Mouse (Mus musculus) CD4-positive helper T cell, adult 2 months (primary cell): ENCODE data around the gene Ank.
"Not testable (repeated sequence)": the region's sequence is repeated elsewhere in the genome, so short reads cannot be mapped to it uniquely, and the experiment has no call there.

Source experiments
- DNase-seq: peaks from one replicate; pipeline ENCODE4 v3.0.0-alpha.2; 2012; ENCODE audit warnings: low read depth, missing footprints, low spot score

Gene Ank

GRCm38 (mm10) chr15:27467081-27467491 is 609 bp downstream of the Ank start:
- DNase-seq = no peak

- no peak for DNase-seq
Measured at GRCm38 (mm10) chr15:27467641-27468040, 1.2 kb downstream of the Ank start.

- no peak for DNase-seq
Measured at GRCm38 (mm10) chr15:27468822-27469488, 2.5 kb downstream of the Ank start.

GRCm38 (mm10) chr15:27470346-27470745 is 3.9 kb downstream of the Ank start:
- not testable (repeated sequence) for DNase-seq

- DNase-seq = no peak
Measured at GRCm38 (mm10) chr15:27472315-27472714, 5.8 kb downstream of the Ank start.

- DNase-seq = no peak
Measured at GRCm38 (mm10) chr15:27475988-27476387, 9.5 kb downstream of the Ank start.

- DNase-seq = no peak
Measured at GRCm38 (mm10) chr15:27476671-27477070, 10.2 kb downstream of the Ank start.

GRCm38 (mm10) chr15:27477159-27477558 is 10.7 kb downstream of the Ank start:
- DNase-seq = no peak

- DNase-seq = no peak
Measured at GRCm38 (mm10) chr15:27477630-27478029, 11.2 kb downstream of the Ank start.

GRCm38 (mm10) chr15:27480333-27481015 is 14.0 kb downstream of the Ank start:
- DNase-seq = no peak

GRCm38 (mm10) chr15:27481956-27482355 is 15.5 kb downstream of the Ank start:
- DNase-seq = no peak

- DNase-seq = no peak
Measured at GRCm38 (mm10) chr15:27483183-27483582, 16.7 kb downstream of the Ank start.

GRCm38 (mm10) chr15:27485567-27486278 is 19.2 kb downstream of the Ank start:
- DNase-seq = no peak

- no peak for DNase-seq
Measured at GRCm38 (mm10) chr15:27486279-27486618, 19.8 kb downstream of the Ank start.

- no peak for DNase-seq
Measured at GRCm38 (mm10) chr15:27487059-27487458, 20.6 kb downstream of the Ank start.

- DNase-seq = no peak
Measured at GRCm38 (mm10) chr15:27488042-27488441, 21.6 kb downstream of the Ank start.

- no peak for DNase-seq
Measured at GRCm38 (mm10) chr15:27490676-27491075, 24.2 kb downstream of the Ank start.

GRCm38 (mm10) chr15:27491425-27492070 is 25.1 kb downstream of the Ank start:
- no peak for DNase-seq

- no peak for DNase-seq
Measured at GRCm38 (mm10) chr15:27492156-27492555, 25.7 kb downstream of the Ank start.

- no peak for DNase-seq
Measured at GRCm38 (mm10) chr15:27492734-27493133, 26.3 kb downstream of the Ank start.

GRCm38 (mm10) chr15:27493516-27493915 is 27.0 kb downstream of the Ank start:
- no peak for DNase-seq

GRCm38 (mm10) chr15:27495981-27496401 is 29.5 kb downstream of the Ank start:
- no peak for DNase-seq
